Mouse (Mus musculus) lung, adult 2 months (tissue): Measurements from ENCODE around the gene 2700049A03Rik. TPM values are rescaled to one million over a fixed set of nuclear protein-coding genes. Genes with fewer than 3 reads are reported as not detected.

Experiments
- DNase-seq: peaks from one replicate; pipeline ENCODE4 v3.0.0; 2022
- H3K4me1 ChIP-seq: fragments of 200-500 bp; 2 replicates; pipeline ENCODE4 v1.6.1; 2011; ENCODE audit warnings: low read length; ENCODE audit not compliant: control insufficient read depth, insufficient read depth
- H3K4me3 ChIP-seq: fragments of 200-500 bp; replicated peaks from 2 replicates; pipeline ENCODE3; 2011; ENCODE audit warnings: low read depth, mild to moderate bottlenecking, control low read depth, low read length; ENCODE audit errors: extremely low read depth
- CTCF ChIP-seq: fragments of 200-500 bp; IDR thresholded peaks from 2 replicates; pipeline ENCODE4 v1.5.1; 2011; ENCODE audit warnings: mild to moderate bottlenecking, low read length, control low read depth; ENCODE audit not compliant: insufficient read depth
- POLR2A ChIP-seq: fragments of 200-500 bp; IDR thresholded peaks from 2 replicates; pipeline ENCODE4 v1.6.1; 2011; ENCODE audit warnings: low read depth, mild to moderate bottlenecking, control low read depth, low read length, borderline replicate concordance; ENCODE audit errors: extremely low read depth
- WGBS: fragments of 180-500 bp; shearing (Covaris S2); methylation state at CpG from one replicate; pipeline ENCODE4 v1.1.7; 2018; 5-methylcytosine and 5-hydroxymethylcytosine counted together
- polyA plus RNA-seq: library from polyadenylated mRNA; depleted of rRNA; stranded (reverse); fragments of >200 nt; gene quantifications from 2 replicates; pipeline ENCODE4 v1.2.3, GENCODE M21; 2012

2700049A03Rik gene
- polyA plus RNA-seq, 1 experiment = 2.3 TPM

- 1% methylated on average over 30 of the region's 30 CpGs for WGBS
- H3K4me1 ChIP-seq = peaks cover 6% of the 10 kb centered on the region; the same call in 1 of the 2 replicates
- peak; percentile 78 for DNase-seq
- H3K4me3 ChIP-seq = peak overlapping the region; percentile 100
- TF ChIP-seq POLR2A = peak; percentile 49; the same call in 1 of the 2 replicates
- no peak for TF ChIP-seq CTCF
Observed at GRCm38 (mm10) chr12:71136974-71137491, 385 bp downstream of the 2700049A03Rik start.

DNA sequence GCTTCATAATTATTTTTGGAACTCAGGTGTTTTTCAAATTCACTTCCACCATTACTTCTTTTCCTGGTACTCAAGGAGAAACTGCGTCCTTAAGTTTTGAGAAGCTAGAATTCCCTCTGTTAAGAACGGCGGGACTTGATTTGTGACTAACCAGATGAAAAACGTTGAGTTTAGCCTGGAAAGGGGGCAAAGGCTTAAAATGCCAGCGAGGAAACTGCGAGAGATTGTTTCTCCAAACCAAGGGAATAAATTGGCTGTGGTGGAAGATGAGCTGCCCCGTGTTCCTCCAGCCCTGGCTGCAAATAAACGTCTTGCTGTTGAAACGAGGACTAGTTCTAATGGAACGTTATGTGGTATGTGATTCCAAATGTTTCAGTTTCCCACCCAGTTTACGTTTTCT, 1.0 kb downstream of the 2700049A03Rik start:
- no peak for DNase-seq
- peaks cover 6% of the 10 kb centered on the region; the same call in 1 of the 2 replicates for H3K4me1 ChIP-seq
- H3K4me3 ChIP-seq = peak overlapping the region; percentile 44
- TF ChIP-seq POLR2A (no peak), CTCF (no peak)
- 3% methylated on average over 11 of the region's 11 CpGs for WGBS

- Histone ChIP-seq H3K4me3 (no peak overlapping the region), H3K4me1 (peaks cover 6% of the 10 kb centered on the region; the same call in 1 of the 2 replicates)
- TF ChIP-seq CTCF (no peak), POLR2A (no peak)
- WGBS = 76% methylated on average over 5 of the region's 5 CpGs
- no peak for DNase-seq
Observed at GRCm38 (mm10) chr12:71139258-71139828, 2.7 kb downstream of the 2700049A03Rik start.

- peaks cover 6% of the 10 kb centered on the region; the same call in 1 of the 2 replicates for H3K4me1 ChIP-seq
Observed at GRCm38 (mm10) chr12:71141189-71141588, 4.5 kb downstream of the 2700049A03Rik start.

GRCm38 (mm10) chr12:71147641-71148040, 11.0 kb downstream of the 2700049A03Rik start:
- TF ChIP-seq POLR2A = no peak
- TF ChIP-seq CTCF = 0 out of 2 replicates have a peak, but pooled peaks have one; percentile 12
- Histone ChIP-seq H3K4me3 (no peak overlapping the region), H3K4me1 (no peaks in the 10 kb centered on the region)
- DNase-seq = peak; percentile 45
- 79% methylated on average over 3 of the region's 3 CpGs for WGBS

More at GRCm38 (mm10) chr12:71141189-71141588, 4.5 kb downstream of the 2700049A03Rik start:
- no peak for DNase-seq
- TF ChIP-seq POLR2A (no peak), CTCF (no peak)
- no peak overlapping the region for H3K4me3 ChIP-seq

DNA sequence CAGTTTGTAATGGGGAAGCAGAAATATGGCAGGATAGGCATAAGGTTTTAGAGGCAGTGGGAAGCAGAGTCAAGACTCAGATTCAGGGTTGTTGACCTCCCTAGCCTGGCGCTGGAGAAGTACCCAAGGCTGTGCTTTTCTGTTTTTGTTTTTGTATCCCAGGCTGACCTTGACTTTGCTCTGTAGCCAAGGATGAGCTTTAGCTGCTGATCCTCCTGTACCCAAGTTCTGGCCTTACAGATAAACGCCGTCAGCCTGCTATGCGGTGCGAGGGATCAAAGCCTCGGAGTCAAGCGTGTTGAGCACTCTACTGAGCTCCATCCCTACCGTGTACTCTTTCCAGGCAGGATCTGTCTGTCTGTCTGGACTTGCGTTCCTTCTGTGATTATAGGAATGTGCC, 12.2 kb downstream of the 2700049A03Rik start:
- DNase-seq = no peak
- TF ChIP-seq POLR2A = no peak
- no peak for TF ChIP-seq CTCF
- no peak overlapping the region for H3K4me3 ChIP-seq
- H3K4me1 ChIP-seq = no peaks in the 10 kb centered on the region
- WGBS = 98% methylated on average over 9 of the region's 9 CpGs

- no peak for TF ChIP-seq CTCF
- no peak for TF ChIP-seq POLR2A
Observed at GRCm38 (mm10) chr12:71149456-71149855, 12.8 kb downstream of the 2700049A03Rik start.

GRCm38 (mm10) chr12:71150167-71150566, 13.5 kb downstream of the 2700049A03Rik start:
- H3K4me1 ChIP-seq = no peaks in the 10 kb centered on the region
- 92% methylated on average over 8 of the region's 8 CpGs for WGBS
- H3K4me3 ChIP-seq = no peak overlapping the region
- no peak for DNase-seq
- no peak for TF ChIP-seq CTCF
- TF ChIP-seq POLR2A = no peak

More at GRCm38 (mm10) chr12:71149456-71149855, 12.8 kb downstream of the 2700049A03Rik start:
- 81% methylated on average over 6 of the region's 6 CpGs for WGBS
- Histone ChIP-seq H3K4me1 (no peaks in the 10 kb centered on the region), H3K4me3 (no peak overlapping the region)
- DNase-seq = no peak

DNA sequence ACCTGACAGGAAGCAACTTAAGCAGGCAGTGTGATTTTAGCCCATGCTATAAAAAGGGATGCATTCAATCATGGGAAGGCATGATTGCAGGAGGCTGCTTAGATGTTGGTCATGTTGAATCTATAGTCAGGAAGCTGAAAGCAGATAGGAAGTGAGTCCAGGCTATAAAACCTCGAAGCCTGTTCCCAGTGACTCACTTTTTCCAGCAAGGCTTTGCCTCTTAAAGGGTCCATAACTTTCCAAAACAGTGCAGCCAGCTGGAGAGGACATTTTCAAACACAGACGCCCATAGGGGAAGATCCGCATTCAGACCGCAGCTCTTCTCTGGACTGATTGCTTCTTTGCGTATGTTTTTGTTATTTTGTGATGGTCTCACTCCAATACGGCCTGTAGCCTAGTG, 18.3 kb downstream of the 2700049A03Rik start:
- no peak for DNase-seq
- Histone ChIP-seq H3K4me3 (no peak overlapping the region), H3K4me1 (no peaks in the 10 kb centered on the region)
- WGBS = 85% methylated on average over 6 of the region's 6 CpGs
- no peak for TF ChIP-seq POLR2A
- no peak for TF ChIP-seq CTCF

GRCm38 (mm10) chr12:71157974-71158373, 21.3 kb downstream of the 2700049A03Rik start:
- Histone ChIP-seq H3K4me1 (no peaks in the 10 kb centered on the region), H3K4me3 (no peak overlapping the region)
- 74% methylated on average over 6 of the region's 6 CpGs for WGBS
- no peak for TF ChIP-seq CTCF
- TF ChIP-seq POLR2A = no peak
- no peak for DNase-seq

DNA sequence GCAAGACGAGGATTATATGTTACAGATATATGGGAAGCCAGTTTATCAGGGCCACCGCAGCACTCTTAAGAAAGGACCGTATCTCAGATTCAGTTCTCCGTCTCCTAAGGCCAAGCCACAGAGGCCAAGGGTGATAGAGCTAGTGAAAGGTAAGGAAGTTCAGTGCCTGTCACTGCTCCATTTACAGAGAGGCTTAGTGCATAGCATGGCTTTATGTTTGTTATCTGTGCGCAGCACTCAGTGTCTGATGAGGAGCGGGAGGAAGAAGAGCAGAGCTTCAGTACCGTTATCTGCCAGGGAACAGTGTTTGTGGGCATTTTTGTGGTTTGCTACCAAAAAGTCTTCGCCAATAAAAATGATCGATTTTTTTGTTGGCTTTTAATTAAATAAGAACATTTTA, 27.8 kb downstream of the 2700049A03Rik start:
- 95% methylated on average over 9 of the region's 9 CpGs for whole genome bisulfite sequencing
- no peak for DNase-seq
- H3K4me3 ChIP-seq = no peak overlapping the region
- no peaks in the 10 kb centered on the region for H3K4me1 ChIP-seq
- no peak for TF ChIP-seq POLR2A
- TF ChIP-seq CTCF = no peak
